Mouse (Mus musculus) thymus, postnatal 25 days (tissue): Measurements from ENCODE around the gene Cd209a.
"Not testable (repeated sequence)": the region's sequence is repeated elsewhere in the genome, so short reads cannot be mapped to it uniquely, and the experiment has no call there.

Experiments used
- DNase-seq: peaks from one replicate; pipeline ENCODE4 v3.0.0; 2022

Cd209a gene

DNA sequence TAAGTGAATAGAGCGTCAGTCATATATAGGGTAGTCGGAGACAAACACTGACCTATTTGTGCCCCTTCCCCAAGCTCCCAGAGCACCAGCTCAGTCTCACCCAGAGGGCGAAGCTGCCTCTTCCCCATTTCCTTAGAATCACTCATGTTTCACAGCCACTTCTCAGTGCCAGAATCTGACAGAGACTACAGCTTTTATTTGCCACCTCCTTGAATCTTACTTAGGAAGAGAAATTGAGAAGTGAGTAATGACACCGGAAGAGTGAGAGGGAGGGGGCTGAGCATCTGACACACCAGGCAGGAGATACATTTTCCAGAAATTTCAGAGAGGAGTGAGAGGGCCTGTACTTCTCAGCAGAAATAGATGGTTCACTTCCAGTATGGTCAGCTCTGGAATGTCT lies at the start of gene Cd209a:
Gene Cd209a, minus strand, starts transcription at position 224 of the 400 bp plus-strand sequence.
- no peak for DNase-seq

DNA sequence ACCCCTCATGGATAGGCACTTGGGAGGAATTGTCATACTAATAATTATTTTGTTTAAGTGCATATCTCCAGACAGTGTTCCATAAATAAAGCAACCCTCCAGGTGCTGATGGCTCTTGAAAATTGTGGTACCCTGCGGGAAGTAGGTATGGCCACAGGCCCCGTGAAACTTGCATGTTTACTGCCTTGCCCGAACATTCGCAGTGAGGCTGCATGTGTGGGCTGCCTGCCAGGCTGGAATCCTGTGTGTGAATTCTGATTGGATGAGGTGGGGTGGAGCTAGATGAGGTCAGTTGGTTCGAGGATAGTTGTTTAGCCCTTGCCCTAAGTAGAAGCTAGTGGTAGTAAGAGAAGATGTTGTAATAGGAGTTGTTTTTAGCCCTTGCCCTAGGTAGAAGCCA lies 19.9 kb upstream of the Cd209a start:
- not testable (repeated sequence) for DNase-seq

DNA sequence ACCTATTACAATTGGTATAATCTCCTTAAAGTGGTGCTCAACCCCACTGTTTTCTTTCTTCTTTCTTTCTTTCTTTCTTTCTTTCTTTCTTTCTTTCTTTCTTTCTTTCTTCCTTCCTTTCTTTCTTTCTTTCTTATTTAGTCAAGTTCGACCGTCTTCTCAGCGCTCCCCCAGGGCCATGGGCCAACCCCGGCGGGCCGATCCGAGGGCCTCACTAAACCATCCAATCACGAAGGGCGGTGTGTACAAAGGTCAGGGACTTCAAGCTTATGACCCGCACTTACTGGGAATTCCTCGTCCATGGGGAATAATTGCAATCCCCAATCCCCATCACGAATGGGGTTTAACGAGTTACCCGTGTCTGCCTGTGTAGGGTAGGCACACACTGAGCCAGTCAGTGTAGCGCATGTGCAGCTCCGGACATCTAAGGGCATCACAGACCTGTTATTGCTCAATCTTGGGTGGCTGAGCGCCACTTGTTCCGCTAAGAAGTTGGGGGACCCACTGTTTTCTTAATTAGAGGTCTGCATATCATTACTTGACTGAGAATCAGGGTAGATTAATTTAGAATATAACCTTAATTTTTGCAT lies 5.6 kb upstream of the Cd209a start:
- DNase-seq: peak; percentile 38

DNA sequence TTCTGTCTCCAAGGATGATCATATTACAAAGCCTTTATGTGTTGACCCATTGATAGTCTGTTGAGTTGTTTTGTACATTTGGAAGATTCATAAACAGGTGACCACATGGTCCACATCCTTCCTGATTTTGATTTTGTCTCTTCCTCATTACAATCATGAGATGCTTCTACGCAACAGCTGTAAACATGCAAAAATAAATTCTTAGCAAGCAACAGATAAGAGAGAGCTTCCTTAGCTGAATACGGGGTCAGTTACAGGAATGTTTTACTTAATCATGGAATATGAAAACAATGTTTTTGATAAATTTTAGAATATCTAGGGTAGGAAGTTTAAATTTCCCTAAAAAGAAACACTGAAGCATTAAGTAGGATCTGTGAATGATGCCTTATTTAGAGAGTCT lies 11.8 kb downstream of the Cd209a start:
- DNase-seq: no peak

DNA sequence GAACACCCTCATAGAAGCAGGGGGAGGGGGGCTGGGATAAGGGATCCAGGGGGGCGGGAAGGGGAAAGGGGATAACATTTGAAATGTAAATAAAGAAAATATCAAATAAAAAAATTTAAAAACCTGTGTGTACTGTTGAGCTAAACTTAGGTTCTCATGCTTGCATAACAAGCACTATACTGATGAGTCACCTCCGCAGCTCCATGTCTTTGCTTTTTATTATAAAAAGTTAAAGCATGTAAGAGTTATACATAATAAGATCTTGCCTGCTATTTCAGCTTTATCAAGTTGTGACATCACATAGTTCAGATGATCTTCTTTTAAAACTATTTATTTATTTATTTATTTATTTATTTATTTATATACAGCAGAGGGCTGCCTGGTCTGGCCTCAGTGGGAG lies 13.2 kb downstream of the Cd209a start:
- no peak for DNase-seq

DNA sequence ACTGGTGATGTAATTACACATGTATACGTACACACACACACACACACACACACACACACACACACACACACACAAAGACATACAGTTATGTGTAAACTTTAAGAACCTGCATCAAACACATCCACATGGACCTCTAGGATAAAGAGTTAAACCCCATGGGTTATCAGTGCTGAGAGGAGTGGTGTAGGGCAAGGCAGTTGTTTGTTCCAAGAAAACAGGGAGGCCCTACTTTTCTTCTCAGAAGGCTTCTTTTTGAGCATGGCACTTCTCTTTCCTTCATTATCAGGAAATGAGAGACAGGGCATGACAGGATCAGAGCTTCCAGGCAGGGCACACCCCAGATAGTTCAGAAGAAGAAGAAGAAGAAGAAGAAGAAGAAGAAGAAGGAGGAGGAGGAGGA lies 14.7 kb downstream of the Cd209a start:
- no peak for DNase-seq

DNA sequence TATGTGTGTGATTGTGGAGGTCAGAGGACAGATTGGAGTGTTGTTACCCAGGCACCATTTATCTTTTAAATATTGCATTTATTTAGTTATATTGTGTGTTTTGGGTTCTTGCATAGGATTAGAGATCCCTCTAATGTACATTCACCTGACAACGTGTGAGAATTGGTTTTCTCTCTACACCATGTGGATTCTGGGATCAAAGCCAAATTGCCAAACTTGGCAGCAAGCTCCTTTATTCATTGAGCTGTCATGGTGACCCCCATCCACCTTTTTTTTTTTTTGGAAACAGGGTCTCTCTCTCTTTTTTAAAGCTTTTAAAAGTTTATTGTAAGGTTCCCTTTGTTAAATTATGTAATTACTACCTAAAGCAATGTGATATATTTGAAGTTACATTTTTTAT lies 27.7 kb downstream of the Cd209a start:
- DNase-seq: no peak

DNA sequence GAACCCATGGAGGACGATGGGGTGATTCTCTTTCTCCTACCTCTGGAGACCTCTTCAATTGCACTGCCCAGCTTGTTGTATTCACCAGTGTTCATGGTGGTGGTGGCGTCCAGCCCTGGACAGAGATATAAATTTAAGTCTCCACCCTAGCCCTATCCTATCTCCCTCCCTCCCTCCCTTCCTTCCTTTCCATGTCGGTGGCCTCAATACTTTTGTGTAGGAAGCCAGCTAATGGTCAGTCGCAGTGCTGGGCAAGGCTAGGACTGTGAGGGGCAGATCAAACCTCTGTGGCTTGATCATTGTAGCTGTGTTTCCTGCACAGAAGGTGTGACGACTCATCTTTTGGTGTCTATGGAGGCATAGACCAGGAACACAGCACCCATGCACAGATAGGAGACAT lies 28.2 kb downstream of the Cd209a start, which contains the start of gene Clec4g:
Gene Clec4g, minus strand, starts transcription at position 101 of the 400 bp plus-strand sequence.
- no peak for DNase-seq

DNA sequence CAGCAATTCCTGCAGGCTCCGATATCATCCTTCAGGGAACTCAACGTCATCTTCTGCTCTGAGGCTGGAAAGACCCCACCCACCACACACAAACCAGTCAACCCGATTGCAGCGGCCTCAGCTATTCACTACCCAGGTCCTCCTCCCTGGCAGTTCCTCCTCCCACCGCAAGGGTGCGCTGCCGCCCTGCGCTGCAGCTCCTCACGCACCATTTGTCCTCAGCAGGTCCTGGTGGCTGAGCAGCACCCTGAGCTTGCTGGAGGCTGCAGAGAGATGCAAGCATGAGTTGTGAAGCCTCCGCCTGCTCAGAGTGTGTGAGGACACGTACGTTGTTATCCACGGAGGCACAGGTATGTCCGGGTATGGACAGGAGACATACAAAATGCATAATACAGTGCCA lies 30.2 kb downstream of the Cd209a start:
- peak; percentile 78 for DNase-seq

DNA sequence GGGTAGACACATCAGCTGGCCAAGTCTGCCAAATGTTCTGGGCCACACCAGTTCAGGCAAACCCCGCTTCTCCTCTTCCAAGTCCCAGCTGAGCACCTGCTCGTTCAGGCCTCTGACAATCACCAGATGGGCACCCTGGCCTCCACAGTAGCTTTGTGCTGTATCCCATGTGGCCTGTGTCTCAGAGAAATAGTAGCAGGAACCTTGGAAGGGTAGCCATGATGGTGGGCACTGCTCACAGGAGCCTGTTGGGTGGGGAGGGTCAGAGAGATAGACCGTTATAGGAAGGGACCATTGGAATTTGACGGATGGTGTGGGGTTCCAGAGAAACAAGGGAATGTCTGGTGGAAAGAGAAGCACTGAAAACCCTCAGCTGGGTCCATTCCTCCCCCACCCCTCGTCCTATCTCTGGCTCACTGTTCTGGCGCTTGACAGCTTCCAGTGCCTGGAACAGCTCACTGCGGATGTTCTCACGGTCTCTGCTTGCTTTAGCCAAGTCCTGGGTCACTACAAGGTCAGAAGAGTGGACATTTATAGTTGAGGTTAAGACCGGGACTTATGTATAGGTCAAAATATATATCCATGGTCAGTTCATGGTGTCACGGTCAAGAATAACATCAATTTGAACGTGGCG lies 31.3 kb downstream of the Cd209a start:
- no peak for DNase-seq

DNA sequence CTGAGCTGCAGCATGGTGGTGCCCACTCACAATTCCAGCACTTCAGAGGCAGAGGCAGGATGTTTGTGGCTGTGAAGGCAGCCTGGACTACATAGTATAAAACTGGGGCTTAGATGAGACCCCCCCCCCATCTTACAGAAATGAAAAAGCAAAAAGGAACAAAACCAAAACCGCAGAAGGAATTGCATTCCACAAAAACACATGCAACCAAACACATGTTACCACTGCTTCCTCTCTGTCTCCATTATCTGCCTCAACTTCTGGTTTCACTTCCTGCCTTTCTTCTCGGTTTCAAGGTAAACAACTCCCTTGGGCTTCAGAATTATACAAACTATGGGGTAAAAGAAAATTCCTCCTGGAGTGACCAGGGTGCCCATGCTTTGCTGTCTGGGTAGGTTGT lies 37.1 kb downstream of the Cd209a start:
- DNase-seq: no peak

DNA sequence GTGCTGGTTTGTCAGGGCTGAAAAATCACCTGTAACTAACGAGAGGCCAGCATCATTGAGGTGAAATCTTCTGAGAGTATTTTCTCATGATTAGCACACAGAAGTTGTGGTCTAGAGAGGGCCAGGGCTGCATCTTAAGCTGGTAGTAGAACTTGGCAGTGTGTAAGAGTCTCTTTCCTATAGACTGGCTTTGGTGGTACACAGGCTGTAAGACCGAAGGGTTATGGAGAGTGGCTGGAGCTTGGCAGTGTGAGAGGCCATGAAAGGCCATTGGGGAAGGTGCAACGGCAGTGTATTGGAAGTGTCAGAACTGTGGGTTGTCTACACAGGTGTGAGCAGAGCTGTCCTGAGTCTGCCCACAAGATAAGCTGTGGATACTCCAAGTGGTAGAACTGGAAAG lies 38.5 kb downstream of the Cd209a start:
- DNase-seq: no peak

DNA sequence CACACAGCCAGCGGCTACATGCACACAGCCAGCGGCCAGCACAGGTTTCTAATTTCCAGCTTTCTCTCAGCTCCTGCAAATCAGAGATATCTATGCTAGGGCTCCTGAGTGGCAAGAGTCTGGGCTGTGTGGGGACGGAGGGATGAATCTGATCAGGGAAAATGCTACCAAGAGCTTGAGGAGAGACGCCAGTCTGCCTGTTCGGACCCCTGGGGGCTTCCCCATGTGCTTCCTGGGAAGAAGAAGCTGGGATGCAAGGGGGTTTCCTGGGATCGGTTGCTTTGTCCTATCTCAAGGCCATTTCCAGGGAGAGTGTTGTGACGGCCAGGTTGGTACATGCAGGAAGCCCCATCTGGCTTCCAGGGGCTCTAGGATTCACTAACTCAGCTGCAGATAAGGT lies 41.2 kb downstream of the Cd209a start:
- no peak for DNase-seq

DNA sequence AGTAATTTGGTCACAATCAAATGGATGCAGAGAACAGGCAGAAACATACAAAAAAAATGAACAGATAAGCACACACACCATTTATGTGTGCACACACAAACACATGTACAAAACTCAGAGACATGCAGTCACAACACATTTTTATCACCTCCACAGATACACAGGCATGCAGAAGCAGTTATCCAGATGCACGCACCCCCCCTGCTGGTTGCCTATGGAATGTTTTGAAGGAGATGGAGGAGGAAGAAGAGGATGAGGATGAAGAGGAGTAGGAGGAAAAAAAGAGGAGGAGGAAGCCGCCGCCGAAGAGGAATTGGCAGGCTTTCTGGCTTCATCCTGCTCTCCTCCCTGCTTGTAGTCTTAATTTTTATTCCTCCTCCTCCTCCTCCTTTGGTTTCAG lies 43.1 kb downstream of the Cd209a start:
- no peak for DNase-seq

DNA sequence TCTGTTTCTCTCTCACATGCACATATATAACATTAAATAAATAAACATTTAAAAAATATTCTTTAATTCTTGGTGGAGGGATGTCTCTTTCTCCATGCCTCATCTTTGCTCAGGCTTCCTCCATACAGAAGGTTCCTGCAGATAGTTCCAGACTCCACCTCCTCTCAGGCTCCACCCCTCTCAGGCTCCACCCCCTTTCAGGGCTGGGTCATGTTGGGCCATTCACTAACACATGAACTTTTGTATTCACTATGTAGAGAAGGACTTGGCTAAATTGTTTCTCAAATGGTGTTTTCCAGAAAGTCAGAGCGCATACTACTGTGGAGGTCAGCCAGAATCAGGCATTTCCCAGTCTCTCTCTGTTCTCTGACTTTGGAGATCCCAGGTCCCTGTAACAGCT lies 47.3 kb downstream of the Cd209a start:
- DNase-seq: no peak

DNA sequence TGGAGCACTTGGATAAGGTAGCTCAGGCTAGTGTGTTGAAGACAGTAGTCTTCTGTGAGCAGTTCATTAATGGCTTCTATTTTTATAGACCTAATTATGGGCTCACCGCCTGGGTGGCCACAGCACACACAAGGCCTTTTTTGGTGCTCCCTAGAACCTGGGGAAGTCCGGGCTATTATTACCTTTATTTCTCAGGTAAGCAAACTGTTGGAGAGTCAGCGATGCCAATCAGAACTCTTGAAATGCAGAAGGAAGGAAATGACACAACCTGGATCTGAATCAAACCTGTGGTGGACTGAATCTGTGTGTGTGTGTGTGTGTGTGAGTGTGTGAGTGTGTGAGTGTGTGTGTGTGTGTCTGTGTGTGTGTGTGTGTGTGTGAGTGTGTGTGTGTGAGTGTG lies 54.7 kb downstream of the Cd209a start, which contains the start of gene Fcer2a:
Gene Fcer2a, minus strand, starts transcription at position 55 of the 400 bp plus-strand sequence.
- no peak for DNase-seq
